Mouse (Mus musculus) kidney, adult 2 months (tissue): ENCODE measurements around the gene Taf8.

Experiments used
- CTCF ChIP-seq: fragments of 200-500 bp; conservative IDR thresholded peaks from 2 replicates; pipeline ENCODE4 v1.5.1; 2011; ENCODE audit warnings: low read depth, mild to moderate bottlenecking, control low read depth, low read length, moderate library complexity, mixed read lengths; ENCODE audit not compliant: insufficient read depth, insufficient read length
- POLR2A ChIP-seq: fragments of 200-500 bp; IDR thresholded peaks from one replicate; pipeline ENCODE4 v1.6.1; 2011; ENCODE audit warnings: low read depth, low read length, control low read depth

- TF ChIP-seq CTCF (no peak), POLR2A (no peak)
Measured at GRCm38 (mm10) chr17:47504228-47504627, 2.1 kb upstream of the Taf8 start.
